Mouse (Mus musculus): ENCODE measurements around the gene Cdpf1. TPM values are rescaled to one million over a fixed set of nuclear protein-coding genes. Genes with fewer than 3 reads are reported as not detected.

Gene Cdpf1
- total RNA-seq, 2 experiments from 2014 or later, result 44.7 to 57.0 TPM

DNA sequence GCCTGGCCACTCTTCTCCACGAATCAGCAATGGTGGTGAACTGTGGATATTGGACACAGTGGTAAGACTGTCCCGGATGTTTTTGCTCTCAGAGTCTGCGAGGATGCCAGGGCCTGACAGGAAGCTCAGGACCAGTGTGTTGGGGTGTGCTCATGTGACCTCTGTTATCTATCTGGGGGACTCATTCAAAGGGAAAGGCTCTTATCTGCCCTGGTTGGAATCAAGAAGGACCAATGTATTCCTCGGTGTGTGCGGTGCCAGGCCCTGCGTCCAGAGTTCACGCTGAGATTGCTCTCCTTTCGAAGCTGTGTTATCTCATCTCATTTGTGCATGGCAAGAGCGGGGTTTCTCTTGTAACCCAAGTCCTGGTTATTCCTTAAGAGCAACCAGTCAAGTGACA is 37.1 kb downstream of the Cdpf1 start:
- no peak for TF ChIP-seq CTCF (IDR thresholded peaks at IDR 0.05)
- H3K27ac ChIP-seq, result no peak overlapping the region
- intact Hi-C loops (cut with DNase I), result no loop called here

DNA sequence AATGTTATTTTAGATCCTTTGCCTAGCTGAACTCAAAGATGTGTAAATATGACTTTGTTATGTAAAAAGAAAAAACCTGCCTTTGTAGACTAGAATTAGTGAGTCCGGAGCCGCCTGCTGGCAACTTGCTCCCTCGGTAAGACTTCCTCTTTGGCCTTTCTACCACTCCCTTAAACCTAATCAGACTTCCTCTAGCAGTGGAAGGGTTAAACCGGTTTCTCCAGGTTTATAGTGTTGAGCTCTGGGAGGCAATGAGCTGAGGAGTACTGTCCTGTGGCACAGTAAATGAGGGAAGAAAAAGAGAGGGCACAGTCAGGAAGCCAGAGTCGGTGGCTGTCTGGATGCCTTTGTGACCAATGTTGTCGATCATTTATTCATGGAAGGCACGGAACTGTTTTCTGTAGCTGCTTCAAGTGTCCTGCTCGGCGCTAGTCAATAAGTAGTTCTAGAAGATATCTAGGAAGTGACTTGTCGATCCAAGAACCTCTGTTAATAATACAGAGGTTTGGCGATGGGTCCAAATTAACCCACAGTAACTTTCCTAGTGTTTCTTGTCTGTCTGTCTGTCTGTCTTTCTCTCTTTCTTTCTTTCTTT is 39.3 kb downstream of the Cdpf1 start:
- no peak overlapping the region for H3K4me3 ChIP-seq
- H3K27ac ChIP-seq, result no peak overlapping the region
- intact Hi-C loops (cut with DNase I), result no loop called here
- no peak for DNase-seq
- no peak for TF ChIP-seq CTCF (IDR thresholded peaks at IDR 0.05)

More for the DNA sequence above, 37.1 kb downstream of the Cdpf1 start:
- DNase-seq, result no peak
- H3K4me3 ChIP-seq, result no peak overlapping the region

- Histone ChIP-seq H3K4me3 (no peak overlapping the region), H3K27ac (no peak overlapping the region)
- DNase-seq, result no peak
- intact Hi-C loops (cut with DNase I), result no loop called here
- no peak for TF ChIP-seq CTCF (IDR thresholded peaks at IDR 0.05)
These were observed 40.0 kb downstream of the Cdpf1 start for GRCm38 (mm10) chr15:85771306-85772121.

DNA sequence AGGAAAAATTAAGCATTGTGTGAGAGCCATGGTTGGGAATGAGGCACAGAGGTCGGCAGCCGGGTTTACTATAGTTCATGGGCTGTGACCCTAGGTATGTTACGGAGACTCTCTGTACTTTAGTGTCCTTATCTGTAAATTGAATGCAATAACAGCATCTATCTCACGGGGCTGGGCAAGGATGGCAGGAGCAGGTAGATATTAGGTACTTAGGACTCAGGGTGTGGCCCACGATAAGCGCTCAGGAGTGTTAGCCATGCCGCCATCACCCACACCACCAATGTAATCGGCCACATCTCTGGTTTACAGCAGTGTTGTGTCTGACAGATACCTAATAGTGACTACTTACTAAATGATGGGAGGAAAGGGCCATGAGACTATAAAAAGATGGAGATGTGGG is 42.5 kb downstream of the Cdpf1 start:
- H3K4me3 ChIP-seq, result no peak overlapping the region
- H3K27ac ChIP-seq, result no peak overlapping the region
- DNase-seq, result no peak
- TF ChIP-seq CTCF (IDR thresholded peaks at IDR 0.05), result no peak
- intact Hi-C loops (cut with DNase I), result no loop called here

DNA sequence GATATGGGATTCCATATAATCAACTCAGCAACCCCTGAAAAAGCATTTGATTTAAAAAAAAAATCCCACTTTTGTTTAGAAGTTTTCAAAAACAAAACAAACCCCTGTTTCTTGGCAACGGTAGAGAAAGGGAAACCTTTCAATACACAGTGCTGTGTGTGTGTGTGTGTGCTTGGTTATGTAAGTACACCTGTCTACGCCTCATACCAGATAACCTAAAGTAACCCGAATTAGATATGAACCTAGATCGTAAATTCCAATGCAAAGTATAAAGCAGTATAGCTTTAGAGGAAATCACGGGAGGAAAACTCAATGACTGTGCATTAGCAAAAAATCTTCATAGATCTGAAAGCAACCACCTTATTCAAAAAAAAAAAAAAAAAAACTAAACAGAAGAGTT is 44.8 kb downstream of the Cdpf1 start:
- no peak overlapping the region for H3K4me3 ChIP-seq
- intact Hi-C loops (cut with DNase I), result no loop called here
- H3K27ac ChIP-seq, result no peak overlapping the region
- no peak for TF ChIP-seq CTCF (IDR thresholded peaks at IDR 0.05)
- DNase-seq, result no peak

- no peak for DNase-seq
These were observed 46.5 kb downstream of the Cdpf1 start for GRCm38 (mm10) chr15:85765022-85765421.

DNA sequence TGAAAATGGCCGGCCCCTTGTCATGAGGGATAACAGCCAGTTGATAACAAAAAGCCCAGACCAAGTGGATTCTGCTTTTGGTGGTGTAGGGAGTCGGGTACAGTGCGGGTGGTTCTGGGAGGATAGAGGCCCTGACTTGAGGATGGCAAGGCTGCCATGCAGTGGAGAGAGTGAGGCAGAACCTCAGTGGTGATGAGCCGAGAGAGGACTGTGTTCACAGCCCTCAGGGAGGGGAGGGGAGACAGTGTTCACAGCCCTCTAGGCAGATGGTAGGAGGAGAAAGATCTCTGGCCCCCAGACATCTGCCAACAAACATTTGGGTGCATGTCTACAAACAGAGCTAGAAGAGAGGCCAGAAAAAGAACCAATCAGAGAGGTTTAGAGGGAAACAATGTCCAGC is 48.7 kb downstream of the Cdpf1 start:
- no peak for TF ChIP-seq CTCF (IDR thresholded peaks at IDR 0.05)
- intact Hi-C loops (cut with DNase I), result no loop called here
- Histone ChIP-seq H3K4me3 (no peak overlapping the region), H3K27ac (no peak overlapping the region)
- no peak for DNase-seq

More at GRCm38 (mm10) chr15:85765022-85765421, 46.5 kb downstream of the Cdpf1 start:
- intact Hi-C loops (cut with DNase I), result no loop called here
- TF ChIP-seq CTCF (IDR thresholded peaks at IDR 0.05), result no peak
- Histone ChIP-seq H3K27ac (no peak overlapping the region), H3K4me3 (no peak overlapping the region)

GRCm38 (mm10) chr15:85757768-85758167 is 53.7 kb downstream of the Cdpf1 start:
- TF ChIP-seq CTCF (IDR thresholded peaks at IDR 0.05), result peak; percentile 34
- no peak overlapping the region for H3K27ac ChIP-seq
- no peak for DNase-seq
- intact Hi-C loops (cut with DNase I), result no loop called here
- no peak overlapping the region for H3K4me3 ChIP-seq

Other genes with a start within 250 kb of the Cdpf1 start
- not detected for gene Wnt7b, start 229.2 kb downstream of the Cdpf1 start, total RNA-seq (2021)
- gene Ppara, start 76.7 kb downstream of the Cdpf1 start, total RNA-seq (2021), result 10 to 100 TPM; 15.4 to 47.2 TPM
- under 1 TPM; 0.15 to 0.67 TPM for gene Pkdrej, start 10.0 kb upstream of the Cdpf1 start, total RNA-seq (2021)
- 1 to 10 TPM; 3.4 to 6.0 TPM for gene Ttc38, start 20.6 kb upstream of the Cdpf1 start, total RNA-seq (2021)
- gene Gtse1, start 48.0 kb upstream of the Cdpf1 start, total RNA-seq (2021), result under 1 TPM in 1 of 2 experiments, not detected in 1; 0.14 TPM
- 10 to 100 TPM in 1 of 2 experiments, 1 to 10 TPM in 1; 9.5 to 15.2 TPM for gene Trmu, start 67.6 kb upstream of the Cdpf1 start, total RNA-seq (2021)
- under 1 TPM; 0.13 to 0.28 TPM for gene Celsr1, start 222.1 kb upstream of the Cdpf1 start, total RNA-seq (2021)
- 10 to 100 TPM in 1 of 2 experiments, 1 to 10 TPM in 1; 5.8 to 11.4 TPM for gene Gramd4, start 246.0 kb upstream of the Cdpf1 start, total RNA-seq (2021)

Data from gastrocnemius, adult 2 months (tissue).